Mouse (Mus musculus): ENCODE data around the gene Olfr873. TPM values are rescaled to one million over a fixed set of nuclear protein-coding genes. Genes with fewer than 3 reads are reported as not detected.

Gene Olfr873
- polyA plus RNA-seq (2021; fragmentation: Nextera tagmentation) = not detected in 2 replicates
- long read RNA-seq, experiment 1 = 0 reads
- long read RNA-seq, experiment 2 = 0 reads

GRCm38 (mm10) chr9:20298232-20298631, at the start of gene Olfr873:
Olfr873 (plus strand) TSS chr9:20298532.

GRCm38 (mm10) chr9:20282051-20282450, 16.3 kb upstream of the Olfr873 start, which contains the start of gene Olfr39:
Olfr39 (plus strand) TSS chr9:20282351.

GRCm38 (mm10) chr9:20335994-20336393, 37.7 kb downstream of the Olfr873 start, which contains the start of gene Olfr18:
Olfr18 (minus strand) TSS chr9:20336094.

Other genes with a start within 250 kb of the Olfr873 start
- gene Olfr867, start 241.0 kb upstream of the Olfr873 start, polyA plus RNA-seq (2021; fragmentation: Nextera tagmentation) = not detected in 2 replicates
- gene Olfr868, start 199.9 kb upstream of the Olfr873 start, polyA plus RNA-seq (2021; fragmentation: Nextera tagmentation) = not detected in 2 replicates
- gene Olfr869, start 169.5 kb upstream of the Olfr873 start, polyA plus RNA-seq (2021; fragmentation: Nextera tagmentation) = not detected in 2 replicates
- gene Olfr870, start 124.5 kb upstream of the Olfr873 start, polyA plus RNA-seq (2021; fragmentation: Nextera tagmentation) = not detected in 2 replicates
- not detected in 2 replicates for gene Olfr871, start 86.3 kb upstream of the Olfr873 start, polyA plus RNA-seq (2021; fragmentation: Nextera tagmentation)
- gene Olfr872, start 61.4 kb upstream of the Olfr873 start, polyA plus RNA-seq (2021; fragmentation: Nextera tagmentation) = not detected in 2 replicates
- not detected in 2 replicates for gene Olfr39, start 16.2 kb upstream of the Olfr873 start, polyA plus RNA-seq (2021; fragmentation: Nextera tagmentation)
- gene Olfr18, start 37.6 kb downstream of the Olfr873 start, polyA plus RNA-seq (2021; fragmentation: Nextera tagmentation) = 0.06 and 0.18 TPM in 2 replicates
- gene Zfp560, start 86.6 kb downstream of the Olfr873 start, polyA plus RNA-seq (2021; fragmentation: Nextera tagmentation) = 48.4 and 55.7 TPM in 2 replicates
- gene Zfp26, start 161.6 kb downstream of the Olfr873 start, polyA plus RNA-seq (2021; fragmentation: Nextera tagmentation) = 6.8 and 8.5 TPM in 2 replicates
- 12.2 and 14.0 TPM in 2 replicates for gene Zfp426, start 194.2 kb downstream of the Olfr873 start, polyA plus RNA-seq (2021; fragmentation: Nextera tagmentation)
- gene Zfp266, start 222.9 kb downstream of the Olfr873 start, polyA plus RNA-seq (2021; fragmentation: Nextera tagmentation) = 26.1 and 28.8 TPM in 2 replicates